Mouse (Mus musculus): ENCODE measurements at regions not wholly inside any gene's neighbourhood (a gene's known extent, or its start where the extent isn't known, plus 50 kb on each side); places are given as distances from the start of the nearest gene placed in this dataset.

DNA sequence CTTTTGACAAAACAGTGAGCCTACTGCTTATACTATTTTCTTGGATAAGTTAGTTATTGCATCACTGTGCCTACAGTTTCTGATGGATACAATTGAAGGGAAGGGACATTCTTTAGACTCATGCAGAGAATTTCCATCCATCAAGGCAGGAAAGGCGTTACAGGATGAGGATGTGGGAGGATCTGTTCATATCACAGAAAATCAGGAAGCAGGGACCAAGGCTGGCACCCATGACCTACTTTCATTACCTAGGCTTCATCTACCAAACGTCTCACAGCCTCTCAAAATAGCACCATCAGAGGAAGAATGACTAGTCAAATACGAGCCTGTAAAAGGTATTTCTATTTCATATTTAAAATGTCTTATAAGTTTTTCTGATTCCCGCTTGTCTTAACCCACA is 56.4 kb downstream of the Fam181b start:
- Histone ChIP-seq H3K79me2 (replicated peaks; ENCODE audit: control insufficient read depth, extremely low read depth, insufficient read depth, poor library complexity, severe bottlenecking) (no peaks in the 10 kb centered on the region), H3K4me1 (ENCODE audit: control insufficient read depth in 1 of 2, insufficient read depth in 2 of 2) (peaks cover 0 to 18% of the 10 kb centered on the region in 2 experiments; a peak in 2 of 4 replicates), H3K36me3 (replicated peaks in 1 of 2; ENCODE audit: control insufficient read depth in 1 of 2, insufficient read depth in 1 of 2, low read length in 1 of 2) (no peaks in the 10 kb centered on the region), H3K9me3 (replicated peaks; ENCODE audit: low read length) (no peaks in the 10 kb centered on the region), H3K27me3 (replicated peaks) (no peaks in the 10 kb centered on the region), H3K4me2 (ENCODE audit: insufficient read depth, low read depth, poor library complexity, severe bottlenecking) (peak overlapping the region; percentile 44), H3K27ac (ENCODE audit: insufficient read depth, low read depth) (no peak overlapping the region), H3K9ac (ENCODE audit: insufficient read depth, low read depth) (no peak overlapping the region), H3K4me3 (replicated peaks in 1 of 3; ENCODE audit: low read depth in 2 of 3, low read length in 2 of 3, poor library complexity in 1 of 3) (no peak overlapping the region)
- dilution Hi-C loops (cut with MboI; ENCODE audit: extremely low pct_ligation_motif_present, extremely low pct_unique_long_range_greater_than_20kb, low sequenced_read_pairs) = no loop called here
- TF ChIP-seq JUN (IDR thresholded peaks at IDR 0.05; ENCODE audit: insufficient read depth, low read depth, low read length) (no peak), EP300 (IDR thresholded peaks at IDR 0.05; ENCODE audit: low read length) (no peak), MAX (IDR thresholded peaks at IDR 0.05; ENCODE audit: low read length) (no peak), MAFK (IDR thresholded peaks at IDR 0.05; ENCODE audit: insufficient replicate concordance, low read length) (no peak), TBP (conservative IDR thresholded peaks at IDR 0.05; ENCODE audit: low read depth, low read length) (no peak), NRF1 (IDR thresholded peaks at IDR 0.05; ENCODE audit: low read depth, low read length) (no peak), MYC (IDR thresholded peaks at IDR 0.05; ENCODE audit: low read depth, low read length) (no peak), ELF1 (IDR thresholded peaks at IDR 0.05; ENCODE audit: low read depth, low read length) (no peak), IRF4 (IDR thresholded peaks at IDR 0.05; ENCODE audit: low read depth, low read length) (no peak), MEF2A (IDR thresholded peaks at IDR 0.05; ENCODE audit: borderline replicate concordance, low read depth, low read length) (no peak)
- in situ Hi-C loops (cut with MboI; ENCODE audit: low pct_ligation_motif_present, low pct_unique_long_range_greater_than_20kb, low sequenced_read_pairs) = no loop called here
- DNase-seq (ENCODE audit: extremely low read depth) = no peak

- Histone ChIP-seq H3K27me3 (replicated peaks) (peaks cover 11% of the 10 kb centered on the region), H3K36me3 (replicated peaks in 1 of 2; ENCODE audit: control insufficient read depth in 1 of 2, insufficient read depth in 1 of 2, low read length in 1 of 2) (no peaks in the 10 kb centered on the region), H3K9me3 (replicated peaks; ENCODE audit: low read length) (peaks cover 8% of the 10 kb centered on the region), H3K27ac (ENCODE audit: insufficient read depth, low read depth) (no peak overlapping the region), H3K4me2 (ENCODE audit: insufficient read depth, low read depth, poor library complexity, severe bottlenecking) (no peak overlapping the region), H3K4me3 (replicated peaks in 1 of 3; ENCODE audit: low read depth in 2 of 3, low read length in 2 of 3, poor library complexity in 1 of 3) (no peak overlapping the region), H3K79me2 (replicated peaks; ENCODE audit: control insufficient read depth, extremely low read depth, insufficient read depth, poor library complexity, severe bottlenecking) (no peaks in the 10 kb centered on the region), H3K4me1 (ENCODE audit: control insufficient read depth in 1 of 2, insufficient read depth in 2 of 2) (no peaks in the 10 kb centered on the region), H3K9ac (ENCODE audit: insufficient read depth, low read depth) (no peak overlapping the region)
- dilution Hi-C loops (cut with MboI; ENCODE audit: extremely low pct_ligation_motif_present, extremely low pct_unique_long_range_greater_than_20kb, low sequenced_read_pairs) = no loop called here
- TF ChIP-seq KAT2A (IDR thresholded peaks at IDR 0.05; ENCODE audit: insufficient replicate concordance, low read length) = no peak
- peak; percentile 56 for TF ChIP-seq RAD21 (IDR thresholded peaks at IDR 0.05; ENCODE audit: low read depth, low read length)
- TF ChIP-seq UBTF (IDR thresholded peaks at IDR 0.05; ENCODE audit: low read depth, low read length) = no peak
- TF ChIP-seq E2F4 (IDR thresholded peaks at IDR 0.05; ENCODE audit: insufficient replicate concordance, low read depth, low read length) = no peak
- no peak for TF ChIP-seq MAZ (IDR thresholded peaks at IDR 0.05; ENCODE audit: low read depth, low read length)
- TF ChIP-seq CHD1 (IDR thresholded peaks at IDR 0.05; ENCODE audit: low read depth, low read length) = no peak
- TF ChIP-seq USF1 (IDR thresholded peaks at IDR 0.05; ENCODE audit: low read depth, low read length) = no peak
- TF ChIP-seq POLR2A (IDR thresholded peaks at IDR 0.05; ENCODE audit: low read depth, low read length) = no peak
- no peak for TF ChIP-seq PAX5 (IDR thresholded peaks at IDR 0.05; ENCODE audit: low read length)
- peak; percentile 50 for TF ChIP-seq SMC3 (IDR thresholded peaks at IDR 0.05; ENCODE audit: low read depth, low read length)
- TF ChIP-seq MXI1 (IDR thresholded peaks at IDR 0.05; ENCODE audit: low read depth, low read length) = no peak
- no peak for TF ChIP-seq JUND (conservative IDR thresholded peaks at IDR 0.05; ENCODE audit: low read depth, low read length)
- TF ChIP-seq CTCF (conservative IDR thresholded peaks at IDR 0.05 in 1 of 2, IDR thresholded peaks at IDR 0.05 in 1 of 2; ENCODE audit: low read depth in 2 of 2, low read length in 2 of 2) = peak in 1 of 2 experiments; percentile 62; a peak in 2 of 4 replicates
- TF ChIP-seq NELFE (IDR thresholded peaks at IDR 0.05; ENCODE audit: low read depth, low read length) = no peak
- TF ChIP-seq ZNF384 (IDR thresholded peaks at IDR 0.05; ENCODE audit: low read depth, low read length) = no peak
- TF ChIP-seq MYC (IDR thresholded peaks at IDR 0.05; ENCODE audit: low read depth, low read length) = no peak
- DNase-seq (ENCODE audit: extremely low read depth) = peak; percentile 39
- in situ Hi-C loops (cut with MboI; ENCODE audit: low pct_ligation_motif_present, low pct_unique_long_range_greater_than_20kb, low sequenced_read_pairs) = no loop called here
Observed at GRCm38 (mm10) chr7:93147379-93147778, 67.7 kb downstream of the Fam181b start.
